Mouse (Mus musculus) thymus, postnatal 25 days (tissue): ENCODE results near the gene Cachd1.

Experiments
- DNase-seq: peaks from one replicate; pipeline ENCODE4 v3.0.0; 2022

Gene Cachd1

DNA sequence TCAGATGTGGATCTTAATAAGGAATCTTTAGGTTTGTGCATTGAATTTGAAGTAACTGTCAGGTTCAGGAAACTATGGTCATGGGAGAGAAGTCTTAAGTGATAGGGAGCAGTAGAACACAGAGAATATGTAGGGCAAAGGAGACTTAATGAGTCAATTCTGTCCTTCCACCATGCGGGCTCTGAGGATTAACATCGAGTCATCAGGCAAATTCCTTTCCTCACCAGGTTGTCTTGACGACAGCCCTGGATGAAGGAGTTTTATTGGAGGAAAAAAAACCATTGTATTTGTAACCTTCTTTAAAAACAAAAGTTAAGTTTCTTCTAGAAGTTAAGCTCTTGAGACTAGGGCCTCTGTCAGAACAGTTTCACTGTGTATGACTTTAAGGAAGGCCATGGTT lies 100.9 kb downstream of the Cachd1 start:
- DNase-seq, result no peak

DNA sequence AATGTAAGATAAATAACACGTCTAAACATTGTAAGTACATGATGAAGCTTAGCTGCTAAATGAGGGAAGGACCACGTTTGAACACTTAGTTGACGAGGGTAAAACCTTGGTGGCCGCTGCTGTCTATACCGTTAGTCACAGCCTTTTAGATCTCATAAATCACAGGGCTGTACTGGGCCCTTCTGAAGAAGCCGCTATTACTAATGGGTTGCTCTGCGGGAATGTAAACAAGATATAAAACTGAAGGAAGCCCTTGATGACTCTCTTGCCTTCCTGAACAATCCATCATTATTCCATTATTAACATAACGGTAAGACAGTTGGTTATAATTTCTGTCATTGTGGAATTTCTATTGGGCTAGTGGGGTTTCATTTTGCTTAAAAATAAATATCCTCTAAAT lies 102.9 kb downstream of the Cachd1 start:
- no peak for DNase-seq

DNA sequence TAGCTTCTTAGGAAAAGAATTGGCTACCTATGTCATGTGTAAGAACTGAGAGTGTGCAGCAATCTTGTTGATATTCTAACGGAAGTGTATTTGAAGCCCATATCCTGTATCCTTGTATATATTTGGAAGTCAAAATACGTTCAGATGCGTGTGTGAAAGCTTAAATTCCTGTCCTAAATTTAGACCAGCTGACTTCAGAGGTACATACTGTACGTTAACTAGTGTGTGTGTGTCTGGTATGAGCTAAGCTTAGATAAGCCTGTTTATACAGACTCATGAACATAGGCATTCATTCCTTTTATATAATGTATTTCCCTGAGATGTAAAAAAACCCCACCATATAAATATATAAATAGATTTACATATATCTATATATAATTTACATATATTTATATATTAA lies 103.6 kb downstream of the Cachd1 start:
- DNase-seq, result no peak

DNA sequence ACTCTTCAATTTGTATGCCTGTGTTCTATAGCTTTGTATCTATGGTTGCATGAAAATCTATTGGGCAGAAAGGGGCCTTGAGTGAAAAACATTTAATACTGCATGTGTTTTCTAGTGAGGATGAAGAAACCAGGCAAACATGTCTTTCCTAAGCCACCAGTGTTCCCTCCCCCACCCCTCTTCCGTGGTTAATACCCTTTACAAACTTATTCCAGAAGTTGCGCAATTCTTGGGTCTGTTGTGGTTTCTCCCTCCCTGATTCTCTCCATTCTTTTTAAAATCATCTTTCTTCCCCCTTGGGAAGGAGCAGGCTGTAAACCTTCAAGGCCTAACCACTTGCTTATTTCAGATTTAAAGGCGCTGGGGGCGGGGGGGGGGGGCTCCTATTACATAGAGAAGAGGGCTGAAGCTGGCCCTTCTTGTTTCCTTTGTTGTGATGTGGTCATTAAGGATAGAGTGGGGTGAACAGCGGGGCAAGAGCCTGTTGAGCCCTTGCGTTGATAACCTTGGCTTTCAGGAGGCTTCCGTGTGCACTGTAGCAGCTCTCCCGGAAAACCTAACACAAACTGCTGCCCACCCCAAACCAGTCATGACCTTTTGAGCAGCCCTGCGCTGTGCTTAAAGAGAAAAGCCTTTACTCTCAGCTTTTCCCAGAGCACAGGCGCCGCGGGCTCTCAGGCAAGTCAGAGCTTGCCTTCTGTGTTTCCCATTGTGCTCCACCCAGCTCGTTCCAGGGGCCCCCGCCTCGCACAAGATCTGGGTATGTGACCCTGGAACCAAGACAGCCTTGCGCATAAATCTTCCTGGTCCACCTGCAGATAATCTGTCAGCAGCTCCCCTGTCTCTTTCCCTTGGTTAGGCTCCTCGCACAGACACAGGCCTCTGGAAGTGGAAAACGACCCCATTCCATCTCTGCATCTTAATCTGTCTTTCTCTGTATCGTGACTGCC lies 109.6 kb downstream of the Cachd1 start:
- DNase-seq, result no peak

DNA sequence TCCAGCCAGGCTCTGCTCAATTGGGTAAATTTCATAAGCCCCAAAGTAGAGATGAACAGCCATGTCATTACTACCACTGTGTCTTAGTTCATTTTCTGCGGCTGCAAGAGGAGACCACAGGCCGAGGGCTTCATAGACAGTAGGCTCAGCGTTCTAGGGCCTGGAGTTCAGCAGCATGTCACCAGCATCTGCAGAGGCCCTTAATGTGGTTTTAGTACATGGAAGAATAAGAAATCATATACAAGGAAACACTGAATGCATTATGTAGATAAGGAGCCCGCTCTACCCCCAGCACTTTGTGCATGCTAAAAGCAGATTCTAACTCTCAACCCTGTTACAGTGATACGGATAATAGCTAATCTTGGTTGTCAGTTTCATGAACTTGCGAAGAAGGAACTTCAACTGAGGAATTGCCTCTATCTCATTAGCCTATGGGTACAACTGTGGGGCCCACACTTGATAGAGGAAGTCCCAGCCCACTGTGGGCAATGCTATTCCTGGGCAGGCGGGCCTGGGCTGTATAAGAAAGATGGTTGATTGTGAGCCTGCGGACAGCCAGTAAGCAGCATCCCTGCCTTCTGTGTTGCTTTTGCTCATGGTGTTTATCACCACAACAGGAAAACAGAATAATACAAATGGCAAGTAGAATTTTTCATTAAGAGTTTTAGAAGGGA lies 110.4 kb downstream of the Cachd1 start:
- no peak for DNase-seq

DNA sequence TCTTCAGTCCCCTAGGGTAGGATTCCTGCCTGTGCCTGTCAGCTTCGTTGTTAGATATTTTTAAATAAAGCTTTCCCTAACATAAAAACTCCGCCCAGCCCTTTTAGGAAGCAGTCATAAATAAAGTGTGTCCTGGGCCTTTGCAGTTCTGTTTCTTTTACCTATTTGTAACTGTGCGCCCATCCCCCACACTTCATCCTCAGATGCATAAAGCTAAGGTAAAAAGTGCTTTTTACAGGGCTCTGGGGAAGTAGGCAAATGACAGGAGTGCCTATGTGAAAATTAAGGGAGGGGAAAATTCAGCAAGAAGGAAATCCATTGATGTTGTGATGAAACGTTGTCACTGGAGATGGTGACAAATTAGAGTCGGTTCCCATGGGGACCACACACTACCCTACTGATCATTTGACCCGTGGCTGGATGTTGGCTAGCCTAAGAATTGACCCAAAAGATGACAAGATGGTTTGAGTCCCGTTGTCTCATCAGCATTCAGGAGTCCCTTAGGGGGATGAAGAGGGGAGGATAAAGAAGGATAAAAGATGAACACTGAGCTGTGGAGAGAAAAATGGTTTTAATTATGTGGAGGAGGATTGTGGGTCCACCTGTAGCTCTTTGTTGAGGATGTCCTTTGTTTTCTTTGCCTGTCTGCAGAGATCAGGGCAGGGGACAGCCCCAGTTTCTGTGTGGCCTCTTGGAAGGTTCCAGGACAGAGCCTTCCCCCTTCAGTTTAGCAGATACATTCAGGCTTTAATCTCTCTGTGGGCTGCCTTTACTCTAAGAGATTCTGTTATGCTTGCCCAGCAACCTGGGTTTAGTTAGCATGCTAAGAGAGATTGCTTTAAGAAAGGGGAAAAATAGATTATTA lies 113.9 kb downstream of the Cachd1 start:
- no peak for DNase-seq

DNA sequence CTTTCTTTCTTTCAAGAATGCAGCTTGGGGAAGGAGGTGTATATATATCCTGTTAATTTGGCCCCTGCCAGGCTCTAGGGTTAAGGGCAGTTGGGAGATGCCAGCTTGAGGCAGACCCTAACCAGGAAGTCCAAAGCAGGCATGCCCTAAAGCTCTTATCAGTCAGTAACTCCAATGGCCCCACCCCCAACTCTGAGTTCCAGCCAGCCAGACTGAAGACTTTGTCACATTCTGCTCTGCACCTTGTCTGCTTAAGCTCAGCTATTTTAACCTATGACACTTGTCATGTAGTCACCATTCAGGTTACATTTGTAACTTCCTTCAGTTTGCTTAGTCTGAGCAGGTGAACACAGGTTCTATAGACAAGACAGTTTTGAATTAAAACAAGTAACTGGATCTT lies 117.3 kb downstream of the Cachd1 start:
- no peak for DNase-seq

DNA sequence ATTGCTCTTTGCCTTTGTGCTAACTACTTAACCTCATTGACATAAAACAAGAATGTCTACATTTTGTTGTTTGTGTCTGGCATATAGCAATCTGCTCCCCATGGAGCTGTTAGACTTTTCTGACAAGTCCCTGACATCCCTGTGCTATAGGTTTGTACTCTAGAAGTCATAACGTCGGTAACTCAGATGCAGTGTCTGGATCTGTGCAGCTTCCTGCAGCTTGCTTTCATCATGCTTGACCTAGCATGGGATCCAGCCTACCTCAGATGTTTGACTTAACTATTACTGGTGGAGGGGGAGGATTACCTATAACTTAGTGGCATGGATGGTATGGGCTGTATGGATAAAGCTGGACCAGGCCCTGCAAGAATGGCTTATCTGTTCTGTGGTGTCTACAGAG lies 117.7 kb downstream of the Cachd1 start:
- no peak for DNase-seq

DNA sequence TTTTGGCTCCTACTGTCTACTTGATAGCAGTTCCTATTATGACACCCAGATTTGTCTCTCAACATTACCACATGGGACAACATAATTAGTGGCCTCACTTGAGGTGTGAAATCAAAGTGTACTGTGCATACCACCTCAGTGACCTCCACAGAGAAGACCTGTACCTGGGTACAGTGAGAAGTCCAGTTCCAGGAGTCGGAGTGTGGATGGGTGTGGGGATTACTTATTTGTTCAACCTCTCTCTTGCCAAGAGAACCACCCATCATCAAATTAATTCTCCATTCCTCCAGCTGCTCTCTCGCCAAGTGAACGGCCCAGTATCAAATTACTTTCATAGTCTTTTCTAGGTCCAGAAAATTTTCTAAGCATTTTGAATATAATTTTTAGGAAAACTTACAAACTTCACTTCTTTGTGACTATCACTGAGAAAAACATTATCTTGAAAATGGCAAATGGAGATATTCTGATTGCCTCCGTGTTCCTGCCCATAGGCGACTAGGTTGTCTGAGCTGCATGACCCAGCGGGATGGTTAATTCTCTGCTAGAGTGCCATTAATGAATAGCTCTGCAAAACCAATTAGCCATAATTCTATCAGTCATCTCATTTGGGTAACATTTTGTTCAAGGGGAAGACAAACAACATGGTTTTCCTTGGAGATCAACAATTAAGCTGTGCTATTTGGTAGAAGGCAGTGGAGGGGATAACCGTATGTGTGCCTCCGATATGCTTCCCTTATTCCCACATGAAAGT lies 120.0 kb downstream of the Cachd1 start:
- DNase-seq, result no peak

DNA sequence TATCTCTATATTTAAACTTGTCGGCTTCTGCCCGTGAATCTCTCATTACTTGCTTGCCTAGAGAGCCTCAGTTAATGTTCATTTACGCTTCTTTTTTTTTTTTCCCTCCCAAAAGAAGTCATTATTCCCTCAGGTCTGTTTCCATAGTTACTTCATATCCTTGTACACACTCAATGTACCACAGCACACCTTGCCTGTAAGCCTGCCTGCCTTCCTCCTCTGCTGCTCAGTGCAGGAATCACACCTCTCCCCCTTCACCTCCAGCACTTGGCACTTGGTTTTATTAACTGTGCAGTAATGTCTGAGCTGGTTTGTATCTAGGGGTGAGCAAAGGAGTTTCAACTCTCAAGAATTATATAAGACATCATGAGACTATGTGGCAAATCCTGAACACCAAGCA lies 121.5 kb downstream of the Cachd1 start:
- no peak for DNase-seq

DNA sequence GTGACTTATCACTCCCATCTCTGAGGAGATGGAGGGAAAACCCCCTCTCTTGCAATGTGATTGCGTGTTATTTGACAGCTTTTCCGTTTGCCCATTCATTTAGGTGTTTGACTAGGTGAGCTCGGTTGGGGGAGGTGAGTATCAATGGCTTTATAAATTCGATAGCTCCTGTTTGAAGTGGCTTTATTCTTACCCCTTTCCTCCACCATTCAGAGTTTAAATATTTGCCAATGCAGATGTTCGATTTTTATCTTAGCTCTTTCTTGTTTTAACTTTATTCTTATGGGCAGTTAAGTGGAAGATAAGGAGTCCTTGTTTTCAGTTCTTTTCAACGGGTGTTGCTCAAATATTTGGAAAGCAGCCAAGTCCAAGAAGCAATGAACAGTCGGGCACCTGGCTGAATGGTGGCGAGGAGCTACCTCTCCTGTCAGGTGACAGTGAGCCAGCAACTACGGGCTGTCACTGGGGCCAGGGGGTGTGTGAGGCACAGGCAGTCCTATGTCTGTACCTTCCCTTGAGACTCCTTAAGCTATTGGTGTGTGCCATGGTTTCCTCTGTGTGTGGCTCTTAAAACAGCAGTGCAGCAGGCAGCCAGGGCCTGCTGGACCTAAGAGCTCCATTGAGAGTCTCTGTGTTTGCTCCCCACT lies 133.3 kb downstream of the Cachd1 start:
- no peak for DNase-seq

DNA sequence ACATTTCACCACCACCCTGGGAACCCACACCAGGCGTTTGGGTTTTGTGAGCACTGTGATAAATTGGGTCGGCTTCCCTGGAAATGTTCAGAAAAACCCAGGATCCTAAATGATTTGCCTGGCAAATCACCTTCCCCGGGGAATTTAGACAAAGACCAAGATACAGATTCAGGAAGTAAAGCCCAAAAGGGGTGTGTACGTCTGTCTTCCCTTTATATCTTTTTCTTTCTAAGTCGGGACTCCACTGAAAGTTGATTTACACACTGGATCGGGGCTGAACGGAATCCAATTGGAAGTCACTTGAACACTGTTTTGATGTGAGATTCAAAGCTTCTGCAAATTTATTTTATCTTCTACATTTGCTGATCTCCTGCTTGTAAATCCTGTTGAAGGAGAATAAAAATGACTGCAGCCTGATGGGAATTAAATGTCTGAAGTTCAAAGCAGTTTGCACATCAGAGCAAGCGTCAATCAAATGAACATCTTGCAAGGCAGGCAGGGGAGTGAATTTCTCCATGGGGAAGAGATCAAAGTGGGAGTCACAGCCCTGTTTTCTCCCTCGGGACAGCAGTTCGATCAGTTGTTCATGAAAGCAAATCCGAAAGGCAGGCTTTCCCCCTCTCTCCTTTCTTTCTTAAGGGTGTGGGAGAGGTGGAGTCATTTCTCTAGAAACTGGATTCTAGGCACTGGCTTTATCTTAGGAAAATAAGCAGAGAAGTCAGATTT lies 134.3 kb downstream of the Cachd1 start:
- DNase-seq, result no peak

DNA sequence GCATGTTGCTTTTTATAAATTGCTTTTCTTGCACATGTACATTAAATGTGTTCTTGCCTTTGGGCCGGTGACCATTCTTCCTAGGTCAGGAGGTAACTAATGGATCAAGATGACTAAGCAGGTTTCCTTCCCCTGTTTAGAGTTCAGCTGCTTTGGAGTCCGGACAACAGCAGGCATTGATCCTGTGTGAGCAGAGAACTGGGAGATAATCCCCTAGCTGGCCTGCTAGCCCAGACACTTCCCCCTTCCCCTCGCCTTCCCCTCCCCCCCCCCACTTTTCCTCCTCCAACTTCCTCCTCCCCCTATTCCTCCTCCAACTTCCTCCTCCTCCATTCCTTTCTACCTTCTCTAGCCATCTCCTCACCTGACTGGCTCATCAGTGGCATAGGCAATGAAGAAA lies 135.2 kb downstream of the Cachd1 start:
- DNase-seq, result no peak

DNA sequence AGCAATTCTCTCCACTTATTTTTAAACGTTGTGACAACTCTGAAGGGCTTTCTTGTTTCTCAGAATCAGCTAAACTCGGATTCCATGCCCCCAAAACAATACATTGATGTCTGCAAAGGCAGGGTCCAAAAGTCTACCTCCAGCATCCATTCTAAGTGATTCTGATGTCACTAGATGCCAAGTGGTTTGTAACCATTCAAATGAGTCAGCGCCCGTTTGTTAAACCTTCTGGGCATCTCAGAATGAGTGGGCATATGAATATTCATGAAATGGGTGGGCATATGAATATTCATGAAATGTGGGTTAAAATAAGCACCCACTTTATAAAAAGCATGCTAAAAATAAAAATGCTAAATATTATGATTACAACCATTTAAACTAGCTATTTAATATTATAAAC lies 137.2 kb downstream of the Cachd1 start:
- DNase-seq, result no peak

DNA sequence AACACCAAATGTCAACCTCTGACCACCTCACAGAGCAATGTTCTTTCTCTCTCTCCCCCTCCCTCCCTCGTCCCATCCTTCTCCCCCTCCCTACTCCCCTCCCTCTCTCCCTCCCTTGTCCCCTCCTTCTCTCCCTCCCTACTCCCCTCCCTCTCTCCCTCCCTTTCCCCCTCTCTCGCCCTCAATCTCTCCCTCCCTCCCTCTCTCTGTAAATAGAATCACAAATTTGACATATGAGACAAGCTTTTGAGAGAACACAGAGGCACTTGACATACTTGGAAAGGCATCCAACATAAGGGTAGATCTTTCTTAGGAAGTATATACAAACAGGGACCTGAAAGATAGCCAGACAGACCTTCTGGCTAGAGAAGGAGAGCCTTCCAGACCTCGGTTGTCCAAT lies 138.1 kb downstream of the Cachd1 start:
- no peak for DNase-seq

DNA sequence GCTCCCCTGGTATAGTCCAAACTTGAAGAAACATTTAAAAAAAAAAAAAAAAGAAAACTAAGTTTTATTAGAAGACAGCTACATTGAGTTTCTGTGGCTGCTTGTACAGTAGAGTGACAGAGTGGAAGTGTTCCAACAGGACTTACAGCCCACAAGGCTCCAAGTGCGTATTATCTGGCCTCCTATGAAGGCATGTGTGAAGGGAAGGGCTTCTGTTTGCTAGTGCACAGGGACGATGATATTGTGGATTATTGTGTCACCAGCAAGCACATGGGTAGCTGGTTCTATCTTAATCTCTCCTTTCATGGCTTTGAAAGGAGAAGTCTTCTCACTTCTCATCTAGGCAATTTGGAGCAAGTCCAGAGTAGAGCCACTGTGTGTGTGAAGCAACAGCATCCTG lies 138.6 kb downstream of the Cachd1 start:
- no peak for DNase-seq

DNA sequence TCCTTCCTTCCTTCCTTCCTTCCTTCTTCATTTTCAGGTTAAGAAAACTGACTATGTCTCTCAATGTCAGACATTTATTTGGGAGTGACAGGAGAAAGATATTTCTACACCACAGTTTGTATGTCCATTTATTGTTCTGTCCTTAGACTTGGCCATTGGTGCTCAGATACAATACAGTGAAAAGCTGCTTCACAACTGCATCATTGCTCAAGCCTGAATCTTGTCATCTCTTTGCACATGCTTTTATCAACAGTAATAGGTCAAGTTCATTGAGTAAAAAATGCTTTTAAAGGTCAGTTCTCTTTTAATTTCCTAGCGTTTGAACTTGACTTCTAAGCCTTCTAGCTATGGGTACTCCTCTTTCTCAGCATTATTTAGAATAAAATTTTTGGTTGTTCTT lies 141.0 kb downstream of the Cachd1 start:
- DNase-seq, result no peak

DNA sequence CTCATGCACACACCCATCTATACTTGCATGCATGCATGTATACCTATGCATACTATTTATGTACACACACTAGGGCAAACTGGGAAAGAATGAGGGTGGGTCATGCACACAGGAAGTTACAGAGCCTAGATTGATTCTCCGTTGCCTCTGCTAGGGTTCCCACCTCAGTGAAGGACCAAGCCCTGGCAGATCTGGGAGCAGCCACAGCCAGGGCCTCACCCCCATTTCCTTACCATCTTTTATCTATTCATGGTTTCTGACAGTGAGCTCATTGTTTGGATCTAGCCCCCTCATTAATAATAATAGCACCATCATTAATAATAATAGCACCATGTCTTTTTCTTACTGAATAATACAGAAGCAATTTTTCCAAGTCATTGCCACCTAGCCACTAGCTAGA lies 143.9 kb downstream of the Cachd1 start:
- DNase-seq, result no peak

DNA sequence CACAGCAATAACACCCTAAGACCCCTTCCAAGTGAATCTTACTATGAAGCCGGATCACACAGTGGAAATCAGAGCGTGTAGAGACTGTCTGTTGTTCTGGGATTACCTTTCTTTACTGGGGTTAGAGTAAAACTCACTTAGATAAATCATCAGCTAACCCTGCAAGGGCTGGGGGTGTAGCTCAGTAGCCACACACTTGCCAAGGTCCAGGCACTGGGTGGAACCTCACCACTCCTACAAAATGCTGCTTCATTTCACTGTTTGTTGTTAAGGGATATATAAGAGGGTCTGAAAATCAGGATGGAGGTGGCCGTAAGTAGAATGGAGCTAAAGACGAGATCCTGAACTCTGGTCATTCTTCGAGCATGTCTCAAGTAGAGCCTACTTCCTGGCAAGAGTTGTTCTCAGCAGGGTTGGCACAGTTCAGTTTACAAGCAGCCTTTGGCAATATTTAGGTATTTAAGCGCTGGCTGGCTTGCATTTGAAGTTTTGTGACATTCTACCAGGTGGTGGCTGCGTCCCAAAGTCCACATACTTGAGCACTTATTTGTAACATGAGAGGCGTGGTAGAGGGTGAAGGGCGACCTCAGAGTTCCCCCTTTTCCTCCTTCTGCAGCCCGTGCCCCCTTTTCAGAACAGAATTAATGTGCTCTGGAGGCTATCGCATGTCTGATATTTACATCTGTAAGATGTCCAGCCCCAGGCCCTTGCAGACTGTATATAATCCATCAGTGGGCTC lies 146.5 kb downstream of the Cachd1 start:
- no peak for DNase-seq

DNA sequence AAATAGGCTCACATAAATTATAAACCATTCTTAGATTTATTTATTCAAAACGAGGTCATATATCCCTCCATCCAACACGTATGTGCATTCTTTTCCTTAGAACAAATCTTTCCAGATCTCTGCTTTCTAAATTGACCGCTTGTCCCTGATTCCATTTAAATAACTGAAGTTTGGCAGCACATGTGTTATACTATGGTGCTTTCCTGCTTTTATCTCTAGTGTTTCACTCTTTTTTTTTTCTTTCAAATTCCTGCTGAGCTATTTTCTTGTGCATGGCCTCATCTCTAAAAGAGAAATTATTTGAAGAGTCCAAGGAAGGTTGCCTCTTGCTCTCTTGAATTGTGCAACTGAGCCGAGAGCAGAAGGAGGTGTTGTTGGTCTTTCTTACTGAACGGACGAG lies 147.1 kb downstream of the Cachd1 start:
- no peak for DNase-seq

DNA sequence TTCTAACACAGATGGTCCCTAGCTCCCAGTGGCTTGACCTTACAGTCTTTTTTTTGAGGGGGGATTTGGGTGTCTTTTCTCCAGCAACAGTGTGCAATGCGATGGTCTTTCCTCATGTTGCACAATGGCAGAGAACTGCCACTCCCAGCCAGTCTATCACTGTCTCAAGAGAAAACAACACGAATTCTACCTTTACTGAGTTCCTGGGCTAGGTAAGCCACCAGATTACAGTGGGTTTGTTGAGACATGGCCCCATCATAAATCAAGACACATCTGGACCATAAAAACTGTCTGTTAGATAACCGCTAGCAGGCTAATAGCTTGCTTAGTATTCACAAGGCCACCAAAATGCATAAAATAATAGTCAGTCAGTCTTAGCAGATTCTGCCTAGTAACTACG lies 147.8 kb downstream of the Cachd1 start:
- no peak for DNase-seq
